Mouse (Mus musculus): Measurements from ENCODE around the gene Pakap. TPM values are rescaled to one million over a fixed set of nuclear protein-coding genes. Genes with fewer than 3 reads are reported as not detected.
A peak's percentile ranks its signal among the peaks of the same experiment; 100 is the strongest.

Pakap gene
- total RNA-seq, 2 experiments from 2014 or later, result 37.4 to 44.3 TPM

DNA sequence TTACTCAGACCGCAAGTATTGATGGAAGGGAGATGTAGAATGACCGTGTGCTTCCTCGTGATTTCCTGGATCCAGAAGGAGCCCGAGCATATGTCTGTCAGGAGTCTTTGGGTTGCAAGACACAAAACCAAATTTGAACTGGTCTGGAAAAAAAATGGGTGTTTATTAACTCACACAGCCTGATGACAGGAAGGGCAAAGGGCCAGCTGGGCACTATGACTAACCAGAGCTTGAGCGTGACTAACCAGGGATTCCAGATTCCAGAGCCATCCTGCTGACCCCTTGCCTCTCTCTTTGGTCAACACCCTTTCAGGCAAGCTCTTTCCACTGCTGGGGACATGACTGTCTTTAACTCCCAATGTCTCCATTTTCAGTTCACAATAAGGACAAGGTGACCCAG lies 167.4 kb downstream of the Pakap start:
- intact Hi-C loops (cut with DNase I), result no loop called here
- no peak for DNase-seq (ENCODE audit: low spot score)

- no peak for DNase-seq (ENCODE audit: low spot score)
- intact Hi-C loops (cut with DNase I), result no loop called here
Measured at GRCm38 (mm10) chr4:57738856-57739552, 171.0 kb downstream of the Pakap start.

DNA sequence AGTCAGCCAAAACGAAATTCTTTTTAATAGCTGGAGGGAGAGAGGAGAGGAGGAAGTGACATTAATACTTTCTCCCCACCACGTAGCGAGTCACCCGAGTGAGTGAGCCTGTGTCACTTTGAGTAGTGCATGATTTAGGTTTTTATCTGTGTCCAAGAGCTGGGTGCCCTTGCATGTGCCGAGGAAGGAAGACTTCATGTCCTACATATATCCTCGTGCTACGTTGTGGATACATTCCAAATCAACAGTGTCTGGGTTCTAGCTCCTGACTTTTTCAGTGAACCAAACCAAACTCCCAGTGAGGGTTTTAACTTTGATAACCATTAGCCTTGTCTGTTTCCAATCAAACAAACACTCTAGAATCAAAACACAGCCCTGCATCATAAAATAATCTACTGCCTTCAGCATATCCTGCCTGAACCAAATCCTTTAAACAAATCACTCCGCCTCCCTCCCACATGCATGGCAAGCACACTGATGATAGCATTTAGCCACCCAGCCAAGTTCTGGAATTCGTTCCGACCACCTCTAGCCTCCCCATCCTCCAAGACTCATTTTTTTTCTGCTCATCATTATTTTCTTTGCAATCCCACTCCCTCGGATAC lies 175.4 kb downstream of the Pakap start:
- intact Hi-C loops (cut with DNase I), result no loop called here
- no peak for DNase-seq (ENCODE audit: low spot score)

DNA sequence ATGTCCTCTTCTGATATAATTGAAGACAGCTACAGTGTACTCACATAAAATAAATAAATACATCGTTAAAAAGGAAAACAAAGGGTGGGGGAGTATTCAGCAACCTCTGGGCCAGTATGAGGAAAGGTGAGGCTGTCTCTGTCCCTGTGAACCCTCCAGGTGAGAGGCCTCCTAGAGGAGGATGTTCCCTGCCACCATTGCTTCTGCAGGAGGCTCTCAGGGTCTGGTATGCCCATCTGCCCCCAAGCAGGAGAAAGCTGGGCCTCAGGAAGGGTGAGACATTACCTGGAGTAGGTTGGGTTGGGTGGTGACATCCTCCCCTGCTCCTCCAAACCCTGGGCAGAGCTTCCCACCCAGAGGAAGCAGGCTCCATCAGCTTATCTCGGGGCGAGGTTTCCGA lies 182.7 kb downstream of the Pakap start:
- no peak for DNase-seq (ENCODE audit: low spot score)
- intact Hi-C loops (cut with DNase I), result no loop called here

DNA sequence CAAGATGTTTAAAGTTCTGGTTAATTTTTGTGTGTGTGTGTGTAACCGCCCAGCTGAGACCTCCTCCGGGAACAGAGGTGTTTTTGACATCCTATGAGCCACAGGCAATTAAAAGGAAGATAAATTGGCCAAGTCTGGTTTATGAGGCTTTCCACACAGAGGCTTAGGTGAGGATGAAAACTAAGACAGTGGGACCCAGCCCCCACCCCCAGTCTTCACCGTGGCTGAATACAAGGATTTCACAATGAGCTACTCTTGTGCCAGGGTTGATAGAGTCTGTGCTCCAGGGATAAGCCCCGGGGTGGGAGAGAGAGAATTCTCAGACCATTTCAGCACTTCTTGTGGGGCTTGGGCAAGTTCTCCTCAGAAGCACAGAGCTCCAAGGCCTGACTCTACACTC lies 183.1 kb downstream of the Pakap start:
- no peak for DNase-seq (ENCODE audit: low spot score)
- intact Hi-C loops (cut with DNase I), result no loop called here

DNA sequence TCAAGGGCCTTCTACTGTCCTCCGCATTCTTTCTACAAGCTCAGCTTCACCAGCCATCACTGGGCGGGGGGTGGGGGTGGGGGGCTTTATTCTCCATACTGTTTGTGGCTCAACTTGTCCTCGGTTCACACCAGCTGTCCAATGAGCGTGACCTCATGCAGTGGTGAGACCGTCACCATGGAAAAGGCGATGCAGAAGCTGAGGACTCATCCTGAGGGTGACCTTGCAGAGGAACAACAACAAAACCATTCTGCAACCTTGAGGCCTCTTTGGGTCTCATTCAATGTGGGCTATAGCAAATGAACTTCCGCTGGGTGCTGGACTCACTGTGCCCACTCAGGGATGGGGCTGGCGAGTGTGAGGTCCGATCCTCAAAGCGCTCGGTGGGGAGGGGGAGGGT lies 183.6 kb downstream of the Pakap start:
- intact Hi-C loops (cut with DNase I), result no loop called here
- DNase-seq (ENCODE audit: low spot score), result no peak

GRCm38 (mm10) chr4:57755085-57755484 lies 187.1 kb downstream of the Pakap start:
- intact Hi-C loops (cut with DNase I), result no loop called here
- DNase-seq (ENCODE audit: low spot score), result no peak

- intact Hi-C loops (cut with DNase I), result no loop called here
Measured at GRCm38 (mm10) chr4:57757997-57758396, 190.0 kb downstream of the Pakap start.

DNA sequence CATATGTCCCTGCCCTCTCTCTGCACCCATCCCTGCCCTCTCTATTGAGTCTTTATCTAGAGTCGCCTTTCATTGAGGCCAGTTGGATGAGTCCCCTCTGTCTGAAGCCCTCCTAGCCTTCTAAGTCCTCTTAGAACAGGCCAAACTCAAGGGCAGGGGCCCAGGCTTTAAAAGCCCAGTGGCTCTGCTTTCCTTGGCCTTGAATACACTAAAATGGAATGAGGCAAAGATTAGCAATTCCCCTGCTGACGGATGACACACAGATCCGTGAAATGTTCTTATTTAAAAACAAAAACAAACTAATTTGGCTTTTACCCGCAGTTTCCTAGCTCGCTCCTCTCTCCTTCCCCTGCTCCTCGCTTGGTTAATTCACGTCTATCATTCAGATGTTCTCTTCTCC lies 194.4 kb downstream of the Pakap start:
- intact Hi-C loops (cut with DNase I), result no loop called here
- DNase-seq (ENCODE audit: low spot score), result no peak

More at GRCm38 (mm10) chr4:57757997-57758396, 190.0 kb downstream of the Pakap start:
- no peak for DNase-seq (ENCODE audit: low spot score)

GRCm38 (mm10) chr4:57764392-57764791 lies 196.4 kb downstream of the Pakap start:
- no peak for DNase-seq (ENCODE audit: low spot score)

GRCm38 (mm10) chr4:57764926-57765325 lies 196.9 kb downstream of the Pakap start:
- no peak for DNase-seq (ENCODE audit: low spot score)
- intact Hi-C loops (cut with DNase I), result no loop called here

More at GRCm38 (mm10) chr4:57764392-57764791, 196.4 kb downstream of the Pakap start:
- intact Hi-C loops (cut with DNase I), result no loop called here

GRCm38 (mm10) chr4:57765806-57766205 lies 197.8 kb downstream of the Pakap start:
- no peak for DNase-seq (ENCODE audit: low spot score)
- intact Hi-C loops (cut with DNase I), result no loop called here

DNA sequence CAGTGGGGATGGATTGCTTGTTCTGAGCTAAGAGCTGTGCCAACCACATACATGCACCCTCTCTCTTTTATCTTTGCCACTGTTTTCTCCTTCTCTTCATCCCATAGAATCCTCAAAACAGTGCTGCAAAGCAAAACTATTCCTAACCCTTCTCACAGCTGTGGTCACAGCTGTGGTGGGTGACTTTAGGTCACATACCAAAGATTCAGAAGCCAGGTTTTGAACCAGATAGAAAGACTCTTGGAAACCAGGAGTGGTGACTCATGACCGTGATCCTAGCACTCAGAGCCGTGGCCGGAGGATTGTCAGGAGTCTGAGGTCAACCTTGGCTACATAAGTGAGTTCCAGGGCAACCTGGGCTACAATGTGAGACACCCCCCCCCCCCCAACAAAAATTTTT lies 201.0 kb downstream of the Pakap start:
- intact Hi-C loops (cut with DNase I), result no loop called here

GRCm38 (mm10) chr4:57770185-57770823 lies 202.3 kb downstream of the Pakap start:
- intact Hi-C loops (cut with DNase I), result no loop called here
- no peak for DNase-seq (ENCODE audit: low spot score)

More for the DNA sequence above, 201.0 kb downstream of the Pakap start:
- no peak for DNase-seq (ENCODE audit: low spot score)

- DNase-seq (ENCODE audit: low spot score), result no peak
- intact Hi-C loops (cut with DNase I), result no loop called here
Measured at GRCm38 (mm10) chr4:57771558-57772219, 203.7 kb downstream of the Pakap start.

GRCm38 (mm10) chr4:57772851-57773510 lies 205.0 kb downstream of the Pakap start:
- intact Hi-C loops (cut with DNase I), result no loop called here
- peak; percentile 57 for DNase-seq (ENCODE audit: low spot score)

GRCm38 (mm10) chr4:57774517-57774916 lies 206.5 kb downstream of the Pakap start:
- no peak for DNase-seq (ENCODE audit: low spot score)
- intact Hi-C loops (cut with DNase I), result no loop called here

GRCm38 (mm10) chr4:57775582-57775981 lies 207.6 kb downstream of the Pakap start:
- intact Hi-C loops (cut with DNase I), result no loop called here
- DNase-seq (ENCODE audit: low spot score), result no peak

DNA sequence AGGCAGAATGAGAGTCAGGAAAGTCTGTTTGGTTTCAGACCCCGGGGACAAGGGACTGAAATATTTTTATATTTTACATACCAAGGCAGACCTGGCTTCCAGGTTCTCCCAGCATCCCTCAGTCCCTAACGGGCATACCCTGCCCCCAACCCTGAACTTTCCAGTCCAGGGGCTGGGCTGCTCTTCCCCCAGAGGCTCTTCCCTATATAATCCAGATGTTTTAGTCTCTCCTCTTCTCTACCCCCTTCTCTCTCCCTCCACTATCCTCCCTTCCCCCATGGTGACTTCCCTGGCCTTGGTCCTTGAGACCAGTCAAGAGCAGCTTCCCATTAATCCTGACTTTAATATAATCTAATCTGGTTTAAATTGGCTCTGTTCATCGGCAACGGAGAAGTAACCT lies 212.4 kb downstream of the Pakap start:
- intact Hi-C loops (cut with DNase I), result loop anchor here (5.0 kb wide), 1 partner anchor 102 kb away; no protein-coding TSS in a partner anchor

More for the DNA sequence above, 212.4 kb downstream of the Pakap start:
- DNase-seq (ENCODE audit: low spot score), result no peak
